Mouse (Mus musculus): ENCODE data around the gene Hspa5. TPM values are rescaled to one million over a fixed set of nuclear protein-coding genes. Genes with fewer than 3 reads are reported as not detected.
A peak's percentile ranks its signal among the peaks of the same experiment; 100 is the strongest.

The Hspa5 gene
- total and polyA plus RNA-seq, 3 experiments: 427 to 818 (median 752) TPM

GRCm38 (mm10) chr2:34818492-34818891, 46.7 kb downstream of the Hspa5 start:
- no peak overlapping the region for H3K4me3 ChIP-seq
- no peak overlapping the region for H3K27ac ChIP-seq
- no peak for DNase-seq
- TF ChIP-seq EP300 (IDR thresholded peaks at IDR 0.05; ENCODE audit: insufficient read depth, low read depth, low read length): no peak
- no peak for TF ChIP-seq POLR2A (IDR thresholded peaks at IDR 0.05; ENCODE audit: insufficient read depth, low read depth, low read length)
- no peak for TF ChIP-seq CTCF (IDR thresholded peaks at IDR 0.05)
- intact Hi-C loops (cut with DNase I): no loop called here
- WGBS: 78% methylated on average over 2 of the region's 2 CpGs
- H3K27me3 ChIP-seq (ENCODE audit: control insufficient read depth, insufficient read depth, low read length): no peaks in the 10 kb centered on the region
- H3K4me1 ChIP-seq (ENCODE audit: control insufficient read depth, insufficient read depth, low read length): no peaks in the 10 kb centered on the region; the same call in 1 of the 2 replicates
- peaks cover 14% of the 10 kb centered on the region for H3K36me3 ChIP-seq (ENCODE audit: control insufficient read depth, insufficient read depth, low read length)
- no peaks in the 10 kb centered on the region for H3K79me2 ChIP-seq (replicated peaks; ENCODE audit: control insufficient read depth, insufficient read depth, low read length)
- no peak overlapping the region for H3K9ac ChIP-seq (ENCODE audit: low read depth, low read length)

- Histone ChIP-seq H3K4me3 (peak within 1 kb of the TSS; percentile 90), H3K4me1 (ENCODE audit: control insufficient read depth, insufficient read depth, low read length) (peaks cover 9% of the 10 kb centered on the region), H3K79me2 (replicated peaks; ENCODE audit: control insufficient read depth, insufficient read depth, low read length) (0 out of 2 replicates have a peak, but pooled peaks cover 1% of the 10 kb centered on the region), H3K36me3 (ENCODE audit: control insufficient read depth, insufficient read depth, low read length) (peaks cover 12% of the 10 kb centered on the region), H3K9ac (ENCODE audit: low read depth, low read length) (peak within 1 kb of the TSS; percentile 92), H3K27ac (peak within 1 kb of the TSS; percentile 84), H3K27me3 (ENCODE audit: control insufficient read depth, insufficient read depth, low read length) (no peaks in the 10 kb centered on the region)
- TF ChIP-seq POLR2A (IDR thresholded peaks at IDR 0.05; ENCODE audit: insufficient read depth, low read depth, low read length): peak; percentile 86
- no peak for TF ChIP-seq CTCF (IDR thresholded peaks at IDR 0.05)
- TF ChIP-seq EP300 (IDR thresholded peaks at IDR 0.05; ENCODE audit: insufficient read depth, low read depth, low read length): 0 out of 2 replicates have a peak, but pooled peaks have one; percentile 51
- intact Hi-C loops (cut with DNase I): loop anchor here (1.0 to 2.0 kb wide), 2 partner anchors 24 to 45 kb away; no protein-coding TSS in a partner anchor
- WGBS: 0% methylated on average over 57 of the region's 57 CpGs
- peak; percentile 94 to 95 for DNase-seq
These were observed 54.2 kb downstream of the Hspa5 start, which contains the start of gene Fbxw2 for GRCm38 (mm10) chr2:34825827-34826459. TSS of gene Fbxw2 (minus strand) at chr2:34826311.

GRCm38 (mm10) chr2:34826460-34827231, 54.9 kb downstream of the Hspa5 start:
- H3K27ac ChIP-seq: peak overlapping the region; percentile 84
- 35% methylated on average over 20 of the region's 21 CpGs for WGBS
- DNase-seq: peak in 1 of 2 experiments; percentile 28
- H3K4me1 ChIP-seq (ENCODE audit: control insufficient read depth, insufficient read depth, low read length): peaks cover 9% of the 10 kb centered on the region
- H3K9ac ChIP-seq (ENCODE audit: low read depth, low read length): no peak overlapping the region
- intact Hi-C loops (cut with DNase I): loop anchor here (1.0 to 2.0 kb wide), 2 partner anchors 24 to 44 kb away; no protein-coding TSS in a partner anchor
- peak overlapping the region; percentile 90 for H3K4me3 ChIP-seq
- H3K79me2 ChIP-seq (replicated peaks; ENCODE audit: control insufficient read depth, insufficient read depth, low read length): 0 out of 2 replicates have a peak, but pooled peaks cover 1% of the 10 kb centered on the region
- TF ChIP-seq CTCF (IDR thresholded peaks at IDR 0.05) (no peak), POLR2A (IDR thresholded peaks at IDR 0.05; ENCODE audit: insufficient read depth, low read depth, low read length) (no peak), EP300 (IDR thresholded peaks at IDR 0.05; ENCODE audit: insufficient read depth, low read depth, low read length) (no peak)
- H3K27me3 ChIP-seq (ENCODE audit: control insufficient read depth, insufficient read depth, low read length): no peaks in the 10 kb centered on the region
- H3K36me3 ChIP-seq (ENCODE audit: control insufficient read depth, insufficient read depth, low read length): peaks cover 12% of the 10 kb centered on the region

Other genes with a start within 250 kb of the Hspa5 start
- gene Gapvd1, start 16.7 kb upstream of the Hspa5 start, total RNA-seq (2021): 10 to 100 TPM; 35.5 to 36.7 TPM
- 10.2 and 17.7 TPM in 2 replicates for gene Gapvd1, start 16.7 kb upstream of the Hspa5 start, polyA plus RNA-seq (2012; rRNA removed)
- 10 to 100 TPM; 12.1 to 13.3 TPM for gene Rabepk, start 27.9 kb downstream of the Hspa5 start, total RNA-seq (2021)
- gene Rabepk, start 27.9 kb downstream of the Hspa5 start, polyA plus RNA-seq (2012; rRNA removed): 19.3 and 23.4 TPM in 2 replicates
- gene Fbxw2, start 54.3 kb downstream of the Hspa5 start, total RNA-seq (2021): 10 to 100 TPM; 40.2 to 45.3 TPM
- 29.5 and 49.2 TPM in 2 replicates for gene Fbxw2, start 54.3 kb downstream of the Hspa5 start, polyA plus RNA-seq (2012; rRNA removed)
- not detected for gene Gm34653, start 61.0 kb downstream of the Hspa5 start, total RNA-seq (2021)
- not detected in 2 replicates for gene Gm34653, start 61.0 kb downstream of the Hspa5 start, polyA plus RNA-seq (2012; rRNA removed)
- gene Cutal, start 102.4 kb downstream of the Hspa5 start, total RNA-seq (2021): under 1 TPM; 0.37 to 0.61 TPM
- gene Cutal, start 102.4 kb downstream of the Hspa5 start, polyA plus RNA-seq (2012; rRNA removed): 1.7 and 2.9 TPM in 2 replicates
- gene Psmd5, start 103.0 kb downstream of the Hspa5 start, total RNA-seq (2021): 10 to 100 TPM; 11.3 to 12.9 TPM
- gene Psmd5, start 103.0 kb downstream of the Hspa5 start, polyA plus RNA-seq (2012; rRNA removed): 8.1 and 13.8 TPM in 2 replicates
- gene Phf19, start 142.1 kb downstream of the Hspa5 start, total RNA-seq (2021): 1 to 10 TPM in 1 of 2 experiments, under 1 TPM in 1; 0.76 to 1.1 TPM
- gene Phf19, start 142.1 kb downstream of the Hspa5 start, polyA plus RNA-seq (2012; rRNA removed): 0.80 and 0.91 TPM in 2 replicates
- 1 to 10 TPM; 1.2 TPM for gene Traf1, start 189.8 kb downstream of the Hspa5 start, total RNA-seq (2021)
- 2.0 and 2.5 TPM in 2 replicates for gene Traf1, start 189.8 kb downstream of the Hspa5 start, polyA plus RNA-seq (2012; rRNA removed)